Mouse (Mus musculus): ENCODE data around the gene Kif26a. TPM values are rescaled to one million over a fixed set of nuclear protein-coding genes. Genes with fewer than 3 reads are reported as not detected.
A peak's percentile ranks its signal among the peaks of the same experiment; 100 is the strongest.

Kif26a gene
- polyA plus RNA-seq, 1 experiment, result 0.02 TPM

GRCm38 (mm10) chr12:112163981-112164839, 18.2 kb downstream of the Kif26a start:
- Histone ChIP-seq H3ac (ENCODE audit: control insufficient read depth, insufficient read length) (no peak overlapping the region), H3K36me3 (ENCODE audit: control insufficient read depth, insufficient read depth) (no peaks in the 10 kb centered on the region), H3K79me2 (ENCODE audit: control insufficient read depth, insufficient read depth) (no peaks in the 10 kb centered on the region), H3K4me3 (no peak overlapping the region), H3K27me3 (ENCODE audit: control insufficient read depth, insufficient read depth, insufficient read length) (peaks cover 78% of the 10 kb centered on the region), H3K4me2 (ENCODE audit: low read depth) (no peak overlapping the region)
- TF ChIP-seq POLR2A (IDR thresholded peaks at IDR 0.05; ENCODE audit: insufficient read length, low read depth), result no peak
- no peak for TF ChIP-seq CEBPB (IDR thresholded peaks at IDR 0.05; ENCODE audit: insufficient read depth, poor library complexity, severe bottlenecking)
- TF ChIP-seq MAX (IDR thresholded peaks at IDR 0.05; ENCODE audit: low read depth), result no peak
- no peak for TF ChIP-seq MYOD1 (IDR thresholded peaks at IDR 0.05; ENCODE audit: control insufficient read depth in 1 of 3, insufficient read length in 2 of 3, low read depth in 2 of 3)
- no peak for TF ChIP-seq E2F4 (IDR thresholded peaks at IDR 0.05; ENCODE audit: insufficient read depth)
- no peak for TF ChIP-seq TCF3 (IDR thresholded peaks at IDR 0.05; ENCODE audit: insufficient read length, low read depth)
- no peak for TF ChIP-seq USF1 (IDR thresholded peaks at IDR 0.05; ENCODE audit: low read depth)
- TF ChIP-seq MYOG (IDR thresholded peaks at IDR 0.05; ENCODE audit: control insufficient read depth in 1 of 3, insufficient read depth in 1 of 3, insufficient read length in 2 of 3, low read depth in 2 of 3), result no peak
- TF ChIP-seq SRF (IDR thresholded peaks at IDR 0.05; ENCODE audit: control insufficient read depth, insufficient read length, low read depth), result no peak
- TF ChIP-seq REST (IDR thresholded peaks at IDR 0.05; ENCODE audit: insufficient read depth, insufficient read length), result no peak
- TF ChIP-seq TCF12 (IDR thresholded peaks at IDR 0.05; ENCODE audit: insufficient read depth, poor library complexity, severe bottlenecking), result no peak
- TF ChIP-seq POLR2AphosphoS2 (IDR thresholded peaks at IDR 0.05; ENCODE audit: insufficient read length, low read depth), result no peak

- TF ChIP-seq SRF (IDR thresholded peaks at IDR 0.05; ENCODE audit: control insufficient read depth, insufficient read length, low read depth), result no peak
- TF ChIP-seq REST (IDR thresholded peaks at IDR 0.05; ENCODE audit: insufficient read depth, insufficient read length), result no peak
- TF ChIP-seq POLR2AphosphoS2 (IDR thresholded peaks at IDR 0.05; ENCODE audit: insufficient read length, low read depth), result no peak
- TF ChIP-seq USF1 (IDR thresholded peaks at IDR 0.05; ENCODE audit: low read depth), result no peak
- TF ChIP-seq MYOD1 (IDR thresholded peaks at IDR 0.05; ENCODE audit: control insufficient read depth in 1 of 3, insufficient read length in 2 of 3, low read depth in 2 of 3), result no peak
- Histone ChIP-seq H3K36me3 (ENCODE audit: control insufficient read depth, insufficient read depth) (no peaks in the 10 kb centered on the region), H3K4me3 (no peak overlapping the region), H3K4me2 (ENCODE audit: low read depth) (no peak overlapping the region), H3ac (ENCODE audit: control insufficient read depth, insufficient read length) (no peak overlapping the region), H3K79me2 (ENCODE audit: control insufficient read depth, insufficient read depth) (no peaks in the 10 kb centered on the region), H3K27me3 (ENCODE audit: control insufficient read depth, insufficient read depth, insufficient read length) (peaks cover 75% of the 10 kb centered on the region)
Observed at GRCm38 (mm10) chr12:112164840-112165219, 18.8 kb downstream of the Kif26a start.

- Histone ChIP-seq H3K4me3 (no peak overlapping the region), H3K36me3 (ENCODE audit: control insufficient read depth, insufficient read depth) (no peaks in the 10 kb centered on the region)
- TF ChIP-seq MYOG (IDR thresholded peaks at IDR 0.05; ENCODE audit: control insufficient read depth in 1 of 3, insufficient read depth in 1 of 3, insufficient read length in 2 of 3, low read depth in 2 of 3) (no peak), SRF (IDR thresholded peaks at IDR 0.05; ENCODE audit: control insufficient read depth, insufficient read length, low read depth) (no peak), MYOD1 (IDR thresholded peaks at IDR 0.05; ENCODE audit: control insufficient read depth in 1 of 3, insufficient read length in 2 of 3, low read depth in 2 of 3) (no peak), TCF12 (IDR thresholded peaks at IDR 0.05; ENCODE audit: insufficient read depth, poor library complexity, severe bottlenecking) (no peak), POLR2A (IDR thresholded peaks at IDR 0.05; ENCODE audit: insufficient read length, low read depth) (no peak), TCF3 (IDR thresholded peaks at IDR 0.05; ENCODE audit: insufficient read length, low read depth) (no peak), MAX (IDR thresholded peaks at IDR 0.05; ENCODE audit: low read depth) (no peak), POLR2AphosphoS2 (IDR thresholded peaks at IDR 0.05; ENCODE audit: insufficient read length, low read depth) (no peak), CEBPB (IDR thresholded peaks at IDR 0.05; ENCODE audit: insufficient read depth, poor library complexity, severe bottlenecking) (no peak), E2F4 (IDR thresholded peaks at IDR 0.05; ENCODE audit: insufficient read depth) (no peak), REST (IDR thresholded peaks at IDR 0.05; ENCODE audit: insufficient read depth, insufficient read length) (no peak), USF1 (IDR thresholded peaks at IDR 0.05; ENCODE audit: low read depth) (no peak)
Observed at GRCm38 (mm10) chr12:112169240-112169639, 23.2 kb downstream of the Kif26a start.

GRCm38 (mm10) chr12:112170671-112171574, 24.9 kb downstream of the Kif26a start:
- Histone ChIP-seq H3K4me2 (ENCODE audit: low read depth) (no peak overlapping the region), H3K4me3 (no peak overlapping the region), H3ac (ENCODE audit: control insufficient read depth, insufficient read length) (no peak overlapping the region), H3K79me2 (ENCODE audit: control insufficient read depth, insufficient read depth) (no peaks in the 10 kb centered on the region), H3K36me3 (ENCODE audit: control insufficient read depth, insufficient read depth) (no peaks in the 10 kb centered on the region), H3K27me3 (ENCODE audit: control insufficient read depth, insufficient read depth, insufficient read length) (peaks cover 77% of the 10 kb centered on the region)
- no peak for TF ChIP-seq POLR2AphosphoS2 (IDR thresholded peaks at IDR 0.05; ENCODE audit: insufficient read length, low read depth)
- TF ChIP-seq MAX (IDR thresholded peaks at IDR 0.05; ENCODE audit: low read depth), result no peak
- TF ChIP-seq E2F4 (IDR thresholded peaks at IDR 0.05; ENCODE audit: insufficient read depth), result no peak
- no peak for TF ChIP-seq USF1 (IDR thresholded peaks at IDR 0.05; ENCODE audit: low read depth)
- no peak for TF ChIP-seq POLR2A (IDR thresholded peaks at IDR 0.05; ENCODE audit: insufficient read length, low read depth)

More at GRCm38 (mm10) chr12:112169240-112169639, 23.2 kb downstream of the Kif26a start:
- no peaks in the 10 kb centered on the region for H3K79me2 ChIP-seq (ENCODE audit: control insufficient read depth, insufficient read depth)
- peak overlapping the region; percentile 9 for H3K4me2 ChIP-seq (ENCODE audit: low read depth)
- no peak overlapping the region for H3ac ChIP-seq (ENCODE audit: control insufficient read depth, insufficient read length)
- H3K27me3 ChIP-seq (ENCODE audit: control insufficient read depth, insufficient read depth, insufficient read length), result peaks cover 75% of the 10 kb centered on the region

All from myocyte (in vitro differentiated cells).